Mouse (Mus musculus): ENCODE measurements at regions not wholly inside any gene's neighbourhood (a gene's known extent, or its start where the extent isn't known, plus 50 kb on each side); places are given as distances from the start of the nearest gene placed in this dataset.
"Not testable (repeated sequence)": the region's sequence is repeated elsewhere in the genome, so short reads cannot be mapped to it uniquely, and the experiment has no call there.

GRCm38 (mm10) chr17:76703823-76704222 lies 1152.1 kb upstream of the Fam98a start:
- no peak overlapping the region for H3K4me3 ChIP-seq
- no peaks in the 10 kb centered on the region for H3K36me3 ChIP-seq (ENCODE audit: poor library complexity, severe bottlenecking)
- H3K27me3 ChIP-seq: no peaks in the 10 kb centered on the region
- no peak for ATAC-seq
- no peak overlapping the region for H3K4me2 ChIP-seq
- H3K9me3 ChIP-seq (replicated peaks): no peaks in the 10 kb centered on the region
- H3K9ac ChIP-seq: no peak overlapping the region
- no peak overlapping the region for H3K27ac ChIP-seq
- H3K4me1 ChIP-seq: no peaks in the 10 kb centered on the region

- Histone ChIP-seq H3K27ac (no peak overlapping the region), H3K36me3 (ENCODE audit: poor library complexity, severe bottlenecking) (no peaks in the 10 kb centered on the region), H3K9me3 (replicated peaks) (no peaks in the 10 kb centered on the region), H3K4me2 (no peak overlapping the region), H3K4me3 (no peak overlapping the region), H3K27me3 (no peaks in the 10 kb centered on the region), H3K9ac (no peak overlapping the region), H3K4me1 (no peaks in the 10 kb centered on the region)
- no peak for ATAC-seq
- WGBS: 79% methylated on average over 3 of the region's 3 CpGs
Measured at GRCm38 (mm10) chr17:76696219-76696618, 1144.5 kb upstream of the Fam98a start.

- WGBS: 59% methylated on average over 4 of the region's 4 CpGs
- H3K4me3 ChIP-seq: no peak overlapping the region
- H3K27me3 ChIP-seq: no peaks in the 10 kb centered on the region
- no peaks in the 10 kb centered on the region for H3K9me3 ChIP-seq (replicated peaks)
- no peak overlapping the region for H3K27ac ChIP-seq
- no peak overlapping the region for H3K9ac ChIP-seq
- ATAC-seq: peak; percentile 84
- no peaks in the 10 kb centered on the region for H3K36me3 ChIP-seq (ENCODE audit: poor library complexity, severe bottlenecking)
- no peaks in the 10 kb centered on the region for H3K4me1 ChIP-seq
- H3K4me2 ChIP-seq: no peak overlapping the region
Measured at GRCm38 (mm10) chr17:76658056-76658455, 1106.3 kb upstream of the Fam98a start.

- Histone ChIP-seq H3K9me3 (replicated peaks) (no peaks in the 10 kb centered on the region), H3K27ac (no peak overlapping the region), H3K36me3 (ENCODE audit: poor library complexity, severe bottlenecking) (no peaks in the 10 kb centered on the region), H3K4me1 (no peaks in the 10 kb centered on the region), H3K4me2 (no peak overlapping the region), H3K4me3 (no peak overlapping the region), H3K27me3 (no peaks in the 10 kb centered on the region), H3K9ac (no peak overlapping the region)
- no peak for ATAC-seq
- 89% methylated on average over 7 of the region's 7 CpGs for WGBS
Measured at GRCm38 (mm10) chr17:76625976-76626375, 1074.2 kb upstream of the Fam98a start.

- Histone ChIP-seq H3K27me3 (no peaks in the 10 kb centered on the region), H3K9me3 (replicated peaks) (no peaks in the 10 kb centered on the region), H3K36me3 (ENCODE audit: poor library complexity, severe bottlenecking) (no peaks in the 10 kb centered on the region), H3K9ac (no peak overlapping the region), H3K4me2 (no peak overlapping the region), H3K4me3 (no peak overlapping the region), H3K27ac (no peak overlapping the region), H3K4me1 (no peaks in the 10 kb centered on the region)
- WGBS: 73% methylated on average over 1 of the region's 1 CpGs
- ATAC-seq: no peak
Measured at GRCm38 (mm10) chr17:76605237-76605636, 1053.5 kb upstream of the Fam98a start.

- Histone ChIP-seq H3K27me3 (no peaks in the 10 kb centered on the region), H3K4me1 (no peaks in the 10 kb centered on the region), H3K27ac (no peak overlapping the region), H3K9me3 (replicated peaks) (no peaks in the 10 kb centered on the region), H3K9ac (no peak overlapping the region), H3K4me3 (no peak overlapping the region), H3K36me3 (ENCODE audit: poor library complexity, severe bottlenecking) (no peaks in the 10 kb centered on the region), H3K4me2 (no peak overlapping the region)
- ATAC-seq: no peak
Measured at GRCm38 (mm10) chr17:76578323-76578722, 1026.6 kb upstream of the Fam98a start.

GRCm38 (mm10) chr17:76559725-76560124 lies 1008.0 kb upstream of the Fam98a start:
- 79% methylated on average over 1 of the region's 1 CpGs for WGBS
- Histone ChIP-seq H3K27me3 (no peaks in the 10 kb centered on the region), H3K4me2 (no peak overlapping the region), H3K36me3 (ENCODE audit: poor library complexity, severe bottlenecking) (no peaks in the 10 kb centered on the region), H3K4me1 (no peaks in the 10 kb centered on the region), H3K9ac (no peak overlapping the region), H3K27ac (no peak overlapping the region), H3K4me3 (no peak overlapping the region), H3K9me3 (replicated peaks) (no peaks in the 10 kb centered on the region)
- ATAC-seq: no peak

- ATAC-seq: no peak
- Histone ChIP-seq H3K9me3 (replicated peaks) (no peaks in the 10 kb centered on the region), H3K27ac (no peak overlapping the region), H3K4me3 (no peak overlapping the region), H3K36me3 (ENCODE audit: poor library complexity, severe bottlenecking) (no peaks in the 10 kb centered on the region), H3K9ac (no peak overlapping the region), H3K4me2 (no peak overlapping the region), H3K27me3 (no peaks in the 10 kb centered on the region), H3K4me1 (no peaks in the 10 kb centered on the region)
- 77% methylated on average over 3 of the region's 3 CpGs for WGBS
Measured at GRCm38 (mm10) chr17:76545566-76545965, 993.8 kb upstream of the Fam98a start.

- ATAC-seq: no peak
- Histone ChIP-seq H3K27ac (no peak overlapping the region), H3K4me3 (no peak overlapping the region)
Measured at GRCm38 (mm10) chr17:76535772-76536171, 984.0 kb upstream of the Fam98a start.

GRCm38 (mm10) chr17:76501732-76502131 lies 950.0 kb upstream of the Fam98a start:
- Histone ChIP-seq H3K36me3 (ENCODE audit: poor library complexity, severe bottlenecking) (no peaks in the 10 kb centered on the region), H3K4me1 (no peaks in the 10 kb centered on the region), H3K9me3 (replicated peaks) (no peaks in the 10 kb centered on the region), H3K9ac (no peak overlapping the region), H3K27me3 (no peaks in the 10 kb centered on the region), H3K4me2 (no peak overlapping the region), H3K4me3 (no peak overlapping the region), H3K27ac (no peak overlapping the region)
- ATAC-seq: no peak

More at GRCm38 (mm10) chr17:76535772-76536171, 984.0 kb upstream of the Fam98a start:
- H3K9me3 ChIP-seq (replicated peaks): no peaks in the 10 kb centered on the region
- no peak overlapping the region for H3K4me2 ChIP-seq
- H3K9ac ChIP-seq: no peak overlapping the region
- H3K4me1 ChIP-seq: no peaks in the 10 kb centered on the region
- no peaks in the 10 kb centered on the region for H3K27me3 ChIP-seq
- no peaks in the 10 kb centered on the region for H3K36me3 ChIP-seq (ENCODE audit: poor library complexity, severe bottlenecking)

- no peaks in the 10 kb centered on the region for H3K9me3 ChIP-seq (replicated peaks)
- H3K4me2 ChIP-seq: no peak overlapping the region
- H3K27ac ChIP-seq: no peak overlapping the region
- ATAC-seq: no peak
- no peak overlapping the region for H3K4me3 ChIP-seq
- no peaks in the 10 kb centered on the region for H3K4me1 ChIP-seq
- WGBS: 71% methylated on average over 4 of the region's 4 CpGs
- H3K36me3 ChIP-seq (ENCODE audit: poor library complexity, severe bottlenecking): no peaks in the 10 kb centered on the region
- no peaks in the 10 kb centered on the region for H3K27me3 ChIP-seq
- no peak overlapping the region for H3K9ac ChIP-seq
Measured at GRCm38 (mm10) chr17:76500446-76500845, 948.7 kb upstream of the Fam98a start.

- H3K27ac ChIP-seq; H3K4me1 ChIP-seq; H3K27me3 ChIP-seq; H3K36me3 ChIP-seq (ENCODE audit: poor library complexity, severe bottlenecking); H3K4me3 ChIP-seq; ATAC-seq; H3K9me3 ChIP-seq (replicated peaks); H3K4me2 ChIP-seq; H3K9ac ChIP-seq: not testable (repeated sequence)
Measured at GRCm38 (mm10) chr17:76499981-76500380, 948.2 kb upstream of the Fam98a start.

GRCm38 (mm10) chr17:76487347-76487746 lies 935.6 kb upstream of the Fam98a start:
- Histone ChIP-seq H3K36me3 (ENCODE audit: poor library complexity, severe bottlenecking) (no peaks in the 10 kb centered on the region), H3K4me1 (no peaks in the 10 kb centered on the region)
- no peak for ATAC-seq

GRCm38 (mm10) chr17:76484130-76484529 lies 932.4 kb upstream of the Fam98a start:
- no peaks in the 10 kb centered on the region for H3K4me1 ChIP-seq
- WGBS: 83% methylated on average over 2 of the region's 2 CpGs
- no peak overlapping the region for H3K27ac ChIP-seq
- H3K36me3 ChIP-seq (ENCODE audit: poor library complexity, severe bottlenecking): no peaks in the 10 kb centered on the region
- H3K9me3 ChIP-seq (replicated peaks): no peaks in the 10 kb centered on the region
- no peaks in the 10 kb centered on the region for H3K27me3 ChIP-seq
- no peak overlapping the region for H3K9ac ChIP-seq
- no peak overlapping the region for H3K4me3 ChIP-seq
- no peak for ATAC-seq
- no peak overlapping the region for H3K4me2 ChIP-seq

More at GRCm38 (mm10) chr17:76487347-76487746, 935.6 kb upstream of the Fam98a start:
- Histone ChIP-seq H3K4me3 (no peak overlapping the region), H3K27me3 (no peaks in the 10 kb centered on the region), H3K9me3 (replicated peaks) (no peaks in the 10 kb centered on the region), H3K4me2 (no peak overlapping the region), H3K9ac (no peak overlapping the region), H3K27ac (no peak overlapping the region)
- 93% methylated on average over 3 of the region's 3 CpGs for WGBS
